Mouse (Mus musculus) lung, adult 2 months (tissue): ENCODE data around the gene Rapgef6.

Source experiments
- CTCF ChIP-seq: fragments of 200-500 bp; IDR thresholded peaks from 2 replicates; pipeline ENCODE4 v1.5.1; 2011; ENCODE audit warnings: mild to moderate bottlenecking, low read length, control low read depth; ENCODE audit not compliant: insufficient read depth
- POLR2A ChIP-seq: fragments of 200-500 bp; IDR thresholded peaks from 2 replicates; pipeline ENCODE4 v1.6.1; 2011; ENCODE audit warnings: low read depth, mild to moderate bottlenecking, control low read depth, low read length, borderline replicate concordance; ENCODE audit errors: extremely low read depth

GRCm38 (mm10) chr11:54539031-54539430, 16.4 kb downstream of the Rapgef6 start:
- TF ChIP-seq POLR2A = no peak
- TF ChIP-seq CTCF = no peak
